Comparison of ENCODE assay signal across 10 mouse cellular contexts in genomic region chr11:117101351-117101921, GRCm38 (mm10). TPM values are rescaled to one million over a fixed set of nuclear protein-coding genes. Genes with fewer than 3 reads are reported as not detected.
DNase-seq lines count a peak whose midpoint lies in the region; ATAC-seq lines count a peak whose summit lies in the region.
"Had no signal": no experiment of that assay in that cellular context is flagged by ENCODE, and none has a peak within 500 bp of the region (broad histone marks: within the 10 kb centered on the region; RNA-seq: fewer than 3 reads in every experiment).

No protein-coding gene starts in this region.

- intact Hi-C loops in gastrocnemius, postnatal 36 days (cut with DNase I), result no loop called here

- H3K36me3 ChIP-seq in forebrain, embryonic 11.5 days (ENCODE audit: control insufficient read depth, insufficient read depth, low read length), result no peaks in the 10 kb centered on the region
- H3K36me3 ChIP-seq in kidney, embryonic 14.5 days (ENCODE audit: control insufficient read depth, insufficient read depth, low read length), result no peaks in the 10 kb centered on the region
- H3K36me3 ChIP-seq in midbrain, embryonic 13.5 days, result no peaks in the 10 kb centered on the region
- H3K36me3 ChIP-seq: embryonic facial prominence, embryonic 13.5 days; liver, embryonic 15.5 days had no signal

- H3K9me3 ChIP-seq in forebrain, embryonic 11.5 days (ENCODE audit: control insufficient read depth, low read length), result no peaks in the 10 kb centered on the region
- H3K9me3 ChIP-seq in kidney, embryonic 14.5 days (ENCODE audit: control insufficient read depth, low read length), result no peaks in the 10 kb centered on the region
- H3K9me3 ChIP-seq in midbrain, embryonic 13.5 days, result no peaks in the 10 kb centered on the region
- H3K9me3 ChIP-seq: embryonic facial prominence, embryonic 13.5 days; liver, embryonic 15.5 days had no signal

- ATAC-seq in forebrain, embryonic 11.5 days (replicated peaks; ENCODE audit: low FRiP score), result 0 out of 2 replicates have a peak, but pooled peaks have one; percentile 27
- no peak for ATAC-seq in kidney, embryonic 14.5 days (ENCODE audit: low FRiP score, low TSS enrichment)
- ATAC-seq in midbrain, embryonic 13.5 days, result peak; percentile 34; the same call in 1 of the 2 replicates

- no peak overlapping the region for H3K4me2 ChIP-seq in forebrain, embryonic 11.5 days (ENCODE audit: low read depth, low read length, severe bottlenecking)
- H3K4me2 ChIP-seq in kidney, embryonic 14.5 days (replicated peaks; ENCODE audit: low read depth, low read length), result no peak overlapping the region
- no peak overlapping the region for H3K4me2 ChIP-seq in midbrain, embryonic 13.5 days (replicated peaks)
- H3K4me2 ChIP-seq: embryonic facial prominence, embryonic 13.5 days; liver, embryonic 15.5 days had no signal

- no peak overlapping the region for H3K9ac ChIP-seq in forebrain, embryonic 11.5 days (ENCODE audit: low read length)
- H3K9ac ChIP-seq in kidney, embryonic 14.5 days (ENCODE audit: low read depth, low read length), result no peak overlapping the region
- H3K9ac ChIP-seq in midbrain, embryonic 13.5 days (replicated peaks), result no peak overlapping the region
- H3K9ac ChIP-seq: embryonic facial prominence, embryonic 13.5 days; liver, embryonic 15.5 days had no signal

- no peaks in the 10 kb centered on the region for H3K27me3 ChIP-seq in forebrain, embryonic 11.5 days (ENCODE audit: control insufficient read depth, insufficient read depth, low read length)
- no peaks in the 10 kb centered on the region for H3K27me3 ChIP-seq in kidney, embryonic 14.5 days (ENCODE audit: control insufficient read depth, insufficient read depth, low read length)
- no peaks in the 10 kb centered on the region for H3K27me3 ChIP-seq in midbrain, embryonic 13.5 days
- H3K27me3 ChIP-seq: embryonic facial prominence, embryonic 13.5 days; liver, embryonic 15.5 days had no signal

- H3K27ac ChIP-seq in forebrain, embryonic 11.5 days (ENCODE audit: low read depth, low read length), result no peak overlapping the region
- peak overlapping the region; percentile 55; the same call in 1 of the 2 replicates for H3K27ac ChIP-seq in kidney, embryonic 14.5 days (ENCODE audit: low read depth, low read length)
- peak overlapping the region; percentile 53; the same call in 1 of the 2 replicates for H3K27ac ChIP-seq in midbrain, embryonic 13.5 days
- H3K27ac ChIP-seq: liver, embryonic 15.5 days had no signal

- WGBS in forebrain, embryonic 11.5 days, result 63% methylated on average over 8 of the region's 8 CpGs
- 66% methylated on average over 8 of the region's 8 CpGs for WGBS in kidney, embryonic 14.5 days
- 58% methylated on average over 8 of the region's 8 CpGs for WGBS in midbrain, embryonic 13.5 days

- H3K4me3 ChIP-seq in forebrain, embryonic 11.5 days (ENCODE audit: low read depth, low read length), result no peak overlapping the region
- no peak overlapping the region for H3K4me3 ChIP-seq in kidney, embryonic 14.5 days (ENCODE audit: low read length)
- H3K4me3 ChIP-seq in midbrain, embryonic 13.5 days (replicated peaks), result no peak overlapping the region
- H3K4me3 ChIP-seq: embryonic facial prominence, embryonic 13.5 days; liver, embryonic 15.5 days had no signal

- peak; percentile 55 for DNase-seq in gastrocnemius, postnatal 25 days
- no peak for DNase-seq in gastrocnemius, postnatal 36 days
- DNase-seq in forebrain, embryonic 11.5 days (ENCODE audit: low spot score), result no peak
- DNase-seq in layer of hippocampus, postnatal 10 days (ENCODE audit: low spot score in 2 of 2), result no peak
- DNase-seq in urinary bladder, postnatal 14 days (ENCODE audit: low spot score), result no peak
- no peak for DNase-seq in ovary, adult 18-20 months (ENCODE audit: low spot score)

- H3K4me1 ChIP-seq in forebrain, embryonic 11.5 days (replicated peaks; ENCODE audit: control insufficient read depth, insufficient read depth, low read length), result no peaks in the 10 kb centered on the region
- peaks cover 21% of the 10 kb centered on the region for H3K4me1 ChIP-seq in kidney, embryonic 14.5 days (ENCODE audit: control insufficient read depth, insufficient read depth, low read length)
- peaks cover 12% of the 10 kb centered on the region for H3K4me1 ChIP-seq in midbrain, embryonic 13.5 days (replicated peaks)

RNA-seq across cellular contexts. Expression of gene Sec14l1, which starts 13.5 kb away (rescaled TPM):
- 10 to 100 TPM; 40.7 to 45.1 TPM for total RNA-seq in gastrocnemius, postnatal 25 days (2021)
- total RNA-seq in gastrocnemius, postnatal 36 days (2021), result 10 to 100 TPM; 37.6 to 42.9 TPM
- polyA plus RNA-seq in forebrain, embryonic 11.5 days (2014; fragmentation: Nextera tagmentation; extraction: Ambion mirVana), result 36.8 and 40.6 TPM in 2 replicates
- polyA plus RNA-seq in kidney, embryonic 14.5 days (2014; fragmentation: Nextera tagmentation; extraction: Ambion mirVana), result 30.2 and 36.5 TPM in 2 replicates
- polyA plus RNA-seq in midbrain, embryonic 13.5 days (2015; fragmentation: Nextera tagmentation; extraction: Ambion mirVana), result 62.4 and 67.0 TPM in 2 replicates
- total RNA-seq in layer of hippocampus, postnatal 10 days (2021), result 100 to 1,000 TPM; 151 to 152 TPM
